Mouse (Mus musculus) mouse embryonic stem cell (cell line): ENCODE measurements around the gene Htr2c.

Source experiments
- in situ Hi-C, 2 experiments: fragments of 300-500 bp; cut with MboI; formaldehyde crosslinking; loops; 1 replicate in 1 of 2; 3 replicates in 1 of 2; pipeline ENCODE4 v1.14.3; 2019 to 2020; ENCODE audit warnings: low sequenced_read_pairs in 2 of 2, low pct_unique_long_range_greater_than_20kb in 1 of 2, mixed read lengths in 1 of 2; ENCODE audit not compliant: unreplicated experiment in 1 of 2

Gene Htr2c

GRCm38 (mm10) chrX:146962258-146962913, at the start of gene Htr2c:
Htr2c (plus strand) TSS chrX:146962513.
- in situ Hi-C loops, result loop anchor here in 1 of 2 experiments (25.0 kb wide), 1 partner anchor 100 kb away; no protein-coding TSS in a partner anchor

- in situ Hi-C loops, result no loop called here
These were observed 34.1 kb upstream of the Htr2c start for GRCm38 (mm10) chrX:146928251-146928650.

GRCm38 (mm10) chrX:146936332-146936731, 26.0 kb upstream of the Htr2c start:
- in situ Hi-C loops, result no loop called here

- in situ Hi-C loops, result no loop called here
These were observed 16.0 kb upstream of the Htr2c start for GRCm38 (mm10) chrX:146946216-146946886.

GRCm38 (mm10) chrX:146946996-146947395, 15.3 kb upstream of the Htr2c start:
- in situ Hi-C loops, result no loop called here

- in situ Hi-C loops, result loop anchor here in 1 of 2 experiments (25.0 kb wide), 1 partner anchor 104 kb away; no protein-coding TSS in a partner anchor
These were observed 3.7 kb upstream of the Htr2c start for GRCm38 (mm10) chrX:146958608-146959007.

- in situ Hi-C loops, result loop anchor here in 1 of 2 experiments (25.0 kb wide), 1 partner anchor 102 kb away; no protein-coding TSS in a partner anchor
These were observed 2.4 kb upstream of the Htr2c start for GRCm38 (mm10) chrX:146959960-146960359.

GRCm38 (mm10) chrX:146962914-146963547, 718 bp downstream of the Htr2c start:
- in situ Hi-C loops, result loop anchor here in 1 of 2 experiments (25.0 kb wide), 1 partner anchor 99 kb away; no protein-coding TSS in a partner anchor

GRCm38 (mm10) chrX:146979931-146980330, 17.6 kb downstream of the Htr2c start:
- in situ Hi-C loops, result no loop called here

- in situ Hi-C loops, result loop anchor here in 1 of 2 experiments (25.0 kb wide), 2 partner anchors 93 to 532 kb away; partner anchors contain the start of gene Htr2c
These were observed 93.4 kb downstream of the Htr2c start for GRCm38 (mm10) chrX:147055730-147056129.

GRCm38 (mm10) chrX:147071622-147072021, 109.3 kb downstream of the Htr2c start:
- in situ Hi-C loops, result loop anchor here in 1 of 2 experiments (25.0 kb wide), 2 partner anchors 109 to 516 kb away; partner anchors contain the start of gene Htr2c

GRCm38 (mm10) chrX:147119155-147119554, 156.8 kb downstream of the Htr2c start:
- in situ Hi-C loops, result no loop called here

- in situ Hi-C loops, result no loop called here
These were observed 252.9 kb downstream of the Htr2c start for GRCm38 (mm10) chrX:147215251-147215650.

GRCm38 (mm10) chrX:147217382-147218013, 255.2 kb downstream of the Htr2c start:
- in situ Hi-C loops, result no loop called here

GRCm38 (mm10) chrX:147238806-147239542, 276.7 kb downstream of the Htr2c start:
- in situ Hi-C loops, result no loop called here
